Mouse (Mus musculus): Measurements from ENCODE around the gene Pde4b. TPM values are rescaled to one million over a fixed set of nuclear protein-coding genes. Genes with fewer than 3 reads are reported as not detected.

The Pde4b gene
- polyA plus RNA-seq, 1 experiment from 2014 or later: 3.1 TPM

GRCm38 (mm10) chr4:102420794-102421397, 333.6 kb downstream of the Pde4b start:
- no peak overlapping the region for H3K4me2 ChIP-seq (ENCODE audit: low read depth, low read length)
- no peaks in the 10 kb centered on the region for H3K27me3 ChIP-seq (ENCODE audit: control insufficient read depth, insufficient read depth, low read depth, low read length)
- no peaks in the 10 kb centered on the region for H3K36me3 ChIP-seq (ENCODE audit: control insufficient read depth, insufficient read depth)
- WGBS (ENCODE audit: insufficient replicate concordance): 59% methylated on average over 11 of the region's 11 CpGs
- no peaks in the 10 kb centered on the region for H3K9me3 ChIP-seq (replicated peaks; ENCODE audit: control insufficient read depth, low read length)
- H3K4me3 ChIP-seq (ENCODE audit: low read depth, low read length): no peak overlapping the region
- no peaks in the 10 kb centered on the region for H3K4me1 ChIP-seq (ENCODE audit: control insufficient read depth, low read depth, low read length)
- H3K27ac ChIP-seq (ENCODE audit: low read length): no peak overlapping the region
- no peak overlapping the region for H3K9ac ChIP-seq (ENCODE audit: low read depth, low read length)
- no peak for ATAC-seq (ENCODE audit: low read depth)

- no peak overlapping the region for H3K9ac ChIP-seq (ENCODE audit: low read depth, low read length)
- H3K9me3 ChIP-seq (replicated peaks; ENCODE audit: control insufficient read depth, low read length): no peaks in the 10 kb centered on the region
- H3K27ac ChIP-seq (ENCODE audit: low read length): no peak overlapping the region
- 74% methylated on average over 18 of the region's 18 CpGs for WGBS (ENCODE audit: insufficient replicate concordance)
- no peaks in the 10 kb centered on the region for H3K4me1 ChIP-seq (ENCODE audit: control insufficient read depth, low read depth, low read length)
- no peak overlapping the region for H3K4me3 ChIP-seq (ENCODE audit: low read depth, low read length)
- H3K27me3 ChIP-seq (ENCODE audit: control insufficient read depth, insufficient read depth, low read depth, low read length): no peaks in the 10 kb centered on the region
- ATAC-seq (ENCODE audit: low read depth): no peak
- no peak overlapping the region for H3K4me2 ChIP-seq (ENCODE audit: low read depth, low read length)
- H3K36me3 ChIP-seq (ENCODE audit: control insufficient read depth, insufficient read depth): no peaks in the 10 kb centered on the region
Measured at GRCm38 (mm10) chr4:102421398-102421859, 334.1 kb downstream of the Pde4b start.

DNA sequence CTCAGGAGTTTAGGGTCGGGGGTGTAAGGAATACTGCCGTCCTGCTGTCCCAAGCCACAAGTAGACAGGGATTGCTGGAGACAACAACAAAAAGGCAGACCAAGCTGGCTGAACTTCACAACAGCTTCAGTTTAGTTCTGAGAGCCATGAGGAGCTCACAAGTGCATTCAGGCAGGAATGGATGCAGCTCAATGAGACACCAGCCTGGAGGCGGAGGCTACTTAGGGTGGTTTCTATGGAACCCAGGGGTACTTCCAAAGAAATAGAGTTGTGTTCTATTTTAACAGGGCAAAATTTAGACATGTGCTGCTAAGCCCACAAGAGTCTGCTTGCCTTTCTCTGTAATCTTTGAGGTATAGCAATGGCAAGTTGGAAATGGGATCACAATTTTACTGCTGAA, 336.8 kb downstream of the Pde4b start:
- Histone ChIP-seq H3K9me3 (replicated peaks; ENCODE audit: control insufficient read depth, low read length) (no peaks in the 10 kb centered on the region), H3K4me3 (ENCODE audit: low read depth, low read length) (no peak overlapping the region), H3K36me3 (ENCODE audit: control insufficient read depth, insufficient read depth) (no peaks in the 10 kb centered on the region), H3K4me2 (ENCODE audit: low read depth, low read length) (no peak overlapping the region), H3K27ac (ENCODE audit: low read length) (no peak overlapping the region), H3K27me3 (ENCODE audit: control insufficient read depth, insufficient read depth, low read depth, low read length) (no peaks in the 10 kb centered on the region), H3K4me1 (ENCODE audit: control insufficient read depth, low read depth, low read length) (no peaks in the 10 kb centered on the region), H3K9ac (ENCODE audit: low read depth, low read length) (no peak overlapping the region)
- 64% methylated on average over 3 of the region's 3 CpGs for WGBS (ENCODE audit: insufficient replicate concordance)
- ATAC-seq (ENCODE audit: low read depth): no peak

DNA sequence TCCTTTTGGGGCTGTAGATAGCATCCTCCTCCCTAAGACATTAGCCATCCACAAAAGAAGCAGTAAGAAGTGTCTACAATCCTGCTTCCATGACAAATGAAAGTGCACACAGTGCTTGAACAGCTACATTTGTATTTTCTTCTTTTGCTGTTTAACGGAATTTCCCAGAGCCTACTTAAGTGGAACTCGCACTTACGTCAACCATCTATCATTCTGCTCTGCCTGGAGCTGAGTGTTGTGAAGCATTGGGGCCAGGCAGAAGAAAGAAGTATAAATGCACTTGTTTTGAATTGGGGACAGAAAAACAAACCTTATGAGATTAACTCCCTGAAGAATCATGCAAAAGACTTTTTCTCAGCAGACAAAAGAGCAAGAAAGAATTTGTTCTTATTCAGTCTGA, 338.1 kb downstream of the Pde4b start:
- no peaks in the 10 kb centered on the region for H3K4me1 ChIP-seq (ENCODE audit: control insufficient read depth, low read depth, low read length)
- H3K36me3 ChIP-seq (ENCODE audit: control insufficient read depth, insufficient read depth): no peaks in the 10 kb centered on the region
- H3K9me3 ChIP-seq (replicated peaks; ENCODE audit: control insufficient read depth, low read length): no peaks in the 10 kb centered on the region
- no peak overlapping the region for H3K27ac ChIP-seq (ENCODE audit: low read length)
- H3K27me3 ChIP-seq (ENCODE audit: control insufficient read depth, insufficient read depth, low read depth, low read length): no peaks in the 10 kb centered on the region
- H3K9ac ChIP-seq (ENCODE audit: low read depth, low read length): no peak overlapping the region
- no peak overlapping the region for H3K4me3 ChIP-seq (ENCODE audit: low read depth, low read length)
- ATAC-seq (ENCODE audit: low read depth): no peak
- 61% methylated on average over 3 of the region's 3 CpGs for WGBS (ENCODE audit: insufficient replicate concordance)
- H3K4me2 ChIP-seq (ENCODE audit: low read depth, low read length): no peak overlapping the region

DNA sequence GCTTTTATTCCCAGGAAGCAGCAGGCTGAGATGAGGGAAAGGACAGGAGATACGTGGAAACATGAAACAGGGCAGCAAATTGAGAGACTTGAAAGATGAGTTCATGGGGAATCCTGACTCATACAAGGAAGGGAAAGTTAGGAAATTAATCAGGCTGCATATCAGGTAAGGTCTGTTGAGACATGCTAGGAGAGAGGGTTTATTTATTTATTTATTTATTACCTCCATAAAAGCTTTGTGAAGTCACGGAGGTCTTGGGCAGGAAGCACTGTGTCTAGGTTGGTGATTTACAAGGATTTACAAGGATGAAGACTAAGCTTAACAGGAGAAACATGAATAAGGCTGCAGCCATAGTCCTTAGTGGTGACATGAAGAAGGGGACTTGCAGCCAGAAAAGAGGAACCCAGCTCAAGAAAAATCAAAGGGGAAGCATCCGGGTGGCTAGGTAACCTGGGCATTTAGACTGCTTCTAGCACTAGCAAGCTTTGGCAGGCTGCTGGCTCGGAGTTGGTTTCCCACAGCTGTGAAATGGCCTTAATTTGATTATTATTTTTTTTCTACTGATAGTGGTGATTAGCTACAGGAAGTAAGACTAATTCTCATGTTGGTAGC, 342.5 kb downstream of the Pde4b start:
- 17% methylated on average over 4 of the region's 4 CpGs for WGBS (ENCODE audit: insufficient replicate concordance)
- Histone ChIP-seq H3K9me3 (replicated peaks; ENCODE audit: control insufficient read depth, low read length) (no peaks in the 10 kb centered on the region), H3K36me3 (ENCODE audit: control insufficient read depth, insufficient read depth) (no peaks in the 10 kb centered on the region), H3K27me3 (ENCODE audit: control insufficient read depth, insufficient read depth, low read depth, low read length) (no peaks in the 10 kb centered on the region), H3K4me3 (ENCODE audit: low read depth, low read length) (no peak overlapping the region), H3K4me1 (ENCODE audit: control insufficient read depth, low read depth, low read length) (no peaks in the 10 kb centered on the region), H3K4me2 (ENCODE audit: low read depth, low read length) (no peak overlapping the region), H3K27ac (ENCODE audit: low read length) (no peak overlapping the region), H3K9ac (ENCODE audit: low read depth, low read length) (no peak overlapping the region)
- ATAC-seq (ENCODE audit: low read depth): no peak

DNA sequence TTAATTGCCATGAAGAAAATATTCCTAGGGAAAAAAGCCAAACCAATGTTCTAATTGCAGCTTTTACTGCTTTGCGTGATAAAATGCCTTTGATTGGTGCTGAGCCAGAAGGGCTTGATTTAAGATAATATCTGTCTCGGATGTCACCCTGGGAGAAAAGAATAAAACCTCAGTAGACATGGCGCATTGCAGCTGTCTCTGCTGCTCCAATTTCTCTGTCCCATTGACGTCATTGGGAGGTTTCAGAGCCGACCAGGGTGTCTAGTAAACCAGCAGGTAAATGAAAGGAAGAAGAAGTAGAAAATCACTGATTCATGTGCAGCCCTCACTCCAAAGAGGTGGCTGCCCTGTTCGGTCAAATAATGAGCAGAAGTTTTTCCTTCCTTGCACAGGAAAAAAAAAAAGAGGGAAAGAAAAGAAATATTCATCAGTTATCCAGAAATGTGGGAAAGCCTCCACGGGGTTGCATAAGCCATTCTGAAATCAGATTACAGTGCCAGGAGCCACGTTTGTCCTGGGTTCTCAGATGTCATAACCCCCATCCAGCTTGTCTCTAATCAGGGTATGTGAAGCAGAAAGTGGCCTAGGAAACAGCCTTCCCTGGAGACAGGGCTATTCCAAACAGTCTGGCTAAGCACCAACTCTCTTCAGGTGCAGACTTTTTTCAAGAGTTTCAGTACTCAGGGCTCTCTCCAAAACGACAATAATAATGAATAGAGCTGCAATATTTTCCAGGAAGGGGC, 344.9 kb downstream of the Pde4b start:
- H3K9me3 ChIP-seq (replicated peaks; ENCODE audit: control insufficient read depth, low read length): no peaks in the 10 kb centered on the region

DNA sequence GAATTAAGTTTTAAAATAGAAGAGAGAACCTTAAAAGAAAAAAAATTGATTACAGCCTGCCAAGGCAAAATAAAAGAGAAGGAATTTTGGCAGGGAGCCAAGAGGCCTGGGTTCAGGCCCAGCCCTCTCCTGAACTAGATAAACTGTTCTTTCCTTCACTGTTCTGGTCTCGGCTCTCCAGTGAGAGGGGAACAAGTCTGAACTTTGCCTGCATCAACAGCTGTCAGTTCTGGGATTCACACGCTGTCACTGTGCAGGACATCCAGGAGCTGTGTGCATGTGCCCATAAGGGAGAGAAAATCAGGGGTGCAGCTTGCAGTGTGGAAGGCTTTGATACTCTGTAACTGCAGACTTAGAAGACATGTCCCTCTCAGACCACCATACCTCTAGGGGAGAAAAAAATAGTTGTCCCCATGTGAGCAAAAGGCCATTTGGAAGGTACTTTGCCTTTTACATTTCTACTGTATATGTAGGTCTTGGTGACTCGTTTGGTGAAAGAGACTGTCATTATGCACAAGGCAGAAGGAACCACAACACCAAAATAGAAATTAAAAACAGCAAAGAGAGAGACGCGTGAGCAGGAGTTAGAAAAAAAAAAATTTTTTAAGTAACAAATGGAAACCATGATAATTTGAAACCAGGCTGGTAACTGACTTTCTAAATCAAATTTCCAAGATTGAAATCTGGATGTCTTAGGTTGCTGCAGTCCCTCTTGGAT, 352.2 kb downstream of the Pde4b start:
- Histone ChIP-seq H3K36me3 (ENCODE audit: control insufficient read depth, insufficient read depth) (no peaks in the 10 kb centered on the region), H3K27ac (ENCODE audit: low read length) (no peak overlapping the region), H3K27me3 (ENCODE audit: control insufficient read depth, insufficient read depth, low read depth, low read length) (no peaks in the 10 kb centered on the region), H3K9ac (ENCODE audit: low read depth, low read length) (no peak overlapping the region), H3K4me3 (ENCODE audit: low read depth, low read length) (no peak overlapping the region), H3K4me2 (ENCODE audit: low read depth, low read length) (no peak overlapping the region), H3K9me3 (replicated peaks; ENCODE audit: control insufficient read depth, low read length) (no peaks in the 10 kb centered on the region), H3K4me1 (ENCODE audit: control insufficient read depth, low read depth, low read length) (no peaks in the 10 kb centered on the region)
- no peak for ATAC-seq (ENCODE audit: low read depth)
- WGBS (ENCODE audit: insufficient replicate concordance): 54% methylated on average over 5 of the region's 5 CpGs

More for the DNA sequence above, 344.9 kb downstream of the Pde4b start:
- Histone ChIP-seq H3K36me3 (ENCODE audit: control insufficient read depth, insufficient read depth) (no peaks in the 10 kb centered on the region), H3K27me3 (ENCODE audit: control insufficient read depth, insufficient read depth, low read depth, low read length) (no peaks in the 10 kb centered on the region), H3K4me3 (ENCODE audit: low read depth, low read length) (no peak overlapping the region), H3K4me2 (ENCODE audit: low read depth, low read length) (no peak overlapping the region), H3K9ac (ENCODE audit: low read depth, low read length) (no peak overlapping the region), H3K27ac (ENCODE audit: low read length) (no peak overlapping the region), H3K4me1 (ENCODE audit: control insufficient read depth, low read depth, low read length) (no peaks in the 10 kb centered on the region)
- WGBS (ENCODE audit: insufficient replicate concordance): 43% methylated on average over 9 of the region's 9 CpGs
- ATAC-seq (ENCODE audit: low read depth): no peak

GRCm38 (mm10) chr4:102440119-102440481, 352.8 kb downstream of the Pde4b start:
- Histone ChIP-seq H3K4me3 (ENCODE audit: low read depth, low read length) (no peak overlapping the region), H3K4me1 (ENCODE audit: control insufficient read depth, low read depth, low read length) (no peaks in the 10 kb centered on the region), H3K27me3 (ENCODE audit: control insufficient read depth, insufficient read depth, low read depth, low read length) (no peaks in the 10 kb centered on the region), H3K4me2 (ENCODE audit: low read depth, low read length) (no peak overlapping the region), H3K27ac (ENCODE audit: low read length) (no peak overlapping the region), H3K9me3 (replicated peaks; ENCODE audit: control insufficient read depth, low read length) (no peaks in the 10 kb centered on the region), H3K36me3 (ENCODE audit: control insufficient read depth, insufficient read depth) (no peaks in the 10 kb centered on the region), H3K9ac (ENCODE audit: low read depth, low read length) (no peak overlapping the region)
- WGBS (ENCODE audit: insufficient replicate concordance): 56% methylated on average over 4 of the region's 4 CpGs
- no peak for ATAC-seq (ENCODE audit: low read depth)
